Mouse (Mus musculus) bone marrow, adult 2 months (tissue): ENCODE data around the gene Nrn1l. TPM values are rescaled to one million over a fixed set of nuclear protein-coding genes. Genes with fewer than 3 reads are reported as not detected.
A peak's percentile ranks its signal among the peaks of the same experiment; 100 is the strongest.

Experiments used
- H3K27ac ChIP-seq: fragments of 200-500 bp; 2 replicates; pipeline ENCODE4 v1.5.1; 2012; ENCODE audit warnings: low read depth, mild to moderate bottlenecking, control low read depth, inconsistent platforms, low read length; ENCODE audit not compliant: control insufficient read depth, poor library complexity, insufficient read depth
- H3K4me1 ChIP-seq: fragments of 200-500 bp; 2 replicates; pipeline ENCODE4 v1.6.1; 2011; ENCODE audit warnings: low read length; ENCODE audit not compliant: control insufficient read depth, insufficient read depth
- H3K4me3 ChIP-seq: fragments of 200-500 bp; replicated peaks from 2 replicates; pipeline ENCODE3; 2011; ENCODE audit warnings: mild to moderate bottlenecking, low read depth, low read length, control low read depth; ENCODE audit not compliant: control insufficient read depth
- CTCF ChIP-seq: fragments of 200-500 bp; IDR thresholded peaks from 2 replicates; pipeline ENCODE4 v1.5.1; 2011; ENCODE audit warnings: low read length, control low read depth; ENCODE audit not compliant: control insufficient read depth, insufficient read depth
- POLR2A ChIP-seq: fragments of 200-500 bp; IDR thresholded peaks from 2 replicates; pipeline ENCODE4 v1.6.1; 2011; ENCODE audit warnings: low read depth, mild to moderate bottlenecking, control low read depth, low read length, borderline replicate concordance; ENCODE audit not compliant: control insufficient read depth
- WGBS: fragments of 180-500 bp; shearing (Covaris S2); methylation state at CpG from one replicate; pipeline ENCODE4 v1.1.7; 2018; 5-methylcytosine and 5-hydroxymethylcytosine counted together
- polyA plus RNA-seq: library from polyadenylated mRNA; stranded (reverse); fragments of >200 nt; gene quantifications from 2 replicates; pipeline ENCODE4 v1.2.4, GENCODE M21; 2011; ENCODE audit warnings: low replicate concordance; ENCODE audit not compliant: missing spikeins, insufficient read depth, insufficient read length

Nrn1l gene
- polyA plus RNA-seq, 1 experiment: 2.5 TPM

DNA sequence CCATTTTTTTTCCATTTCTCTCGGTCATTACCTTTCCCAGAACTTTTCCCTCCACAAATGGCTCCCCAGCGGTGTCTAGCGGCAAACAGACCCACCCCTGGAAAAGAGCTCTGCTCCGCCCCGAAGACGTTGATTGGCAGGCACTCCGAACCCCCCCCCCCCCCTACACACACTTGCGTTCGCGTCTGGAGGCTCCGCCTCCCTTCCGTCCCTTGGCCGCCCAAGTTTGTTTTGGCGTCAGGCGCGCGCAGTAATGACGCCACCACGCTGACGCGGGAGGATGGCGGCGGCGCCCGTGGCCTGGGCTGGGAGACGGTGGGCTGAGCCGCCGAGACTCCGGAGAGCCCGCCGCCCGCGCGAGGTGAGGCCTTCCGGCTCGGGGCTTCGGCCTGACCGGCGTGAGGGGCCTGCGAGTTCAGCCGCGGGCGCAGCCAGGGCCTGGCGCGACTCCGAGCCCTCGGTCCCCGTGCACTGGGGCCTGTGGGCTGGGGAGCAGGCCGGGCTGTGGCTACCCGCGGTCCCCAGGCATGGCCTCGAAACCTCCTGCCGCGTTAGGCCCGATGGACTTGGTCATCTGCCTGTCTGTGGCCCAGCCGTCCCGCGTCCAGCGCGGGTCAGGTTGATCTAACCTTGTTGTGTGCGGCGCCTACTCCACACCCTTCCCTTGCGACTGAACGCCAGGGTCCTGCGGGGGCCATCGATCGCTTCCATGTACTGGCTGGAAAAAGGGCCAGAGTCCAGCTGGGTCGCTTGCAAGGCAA, 7.0 kb downstream of the Nrn1l start, which contains the start of gene Pskh1:
TSS of gene Pskh1 (plus strand) at position 262 of the 761 bp plus-strand sequence.
- peaks cover 1% of the 10 kb centered on the region for H3K4me1 ChIP-seq
- WGBS: under 1% methylated on average over 67 of the region's 68 CpGs
- H3K4me3 ChIP-seq: peak within 1 kb of the TSS; percentile 96
- peak within 1 kb of the TSS; percentile 90 for H3K27ac ChIP-seq
- TF ChIP-seq CTCF (no peak), POLR2A (peak; percentile 80; the same call in 1 of the 2 replicates)

DNA sequence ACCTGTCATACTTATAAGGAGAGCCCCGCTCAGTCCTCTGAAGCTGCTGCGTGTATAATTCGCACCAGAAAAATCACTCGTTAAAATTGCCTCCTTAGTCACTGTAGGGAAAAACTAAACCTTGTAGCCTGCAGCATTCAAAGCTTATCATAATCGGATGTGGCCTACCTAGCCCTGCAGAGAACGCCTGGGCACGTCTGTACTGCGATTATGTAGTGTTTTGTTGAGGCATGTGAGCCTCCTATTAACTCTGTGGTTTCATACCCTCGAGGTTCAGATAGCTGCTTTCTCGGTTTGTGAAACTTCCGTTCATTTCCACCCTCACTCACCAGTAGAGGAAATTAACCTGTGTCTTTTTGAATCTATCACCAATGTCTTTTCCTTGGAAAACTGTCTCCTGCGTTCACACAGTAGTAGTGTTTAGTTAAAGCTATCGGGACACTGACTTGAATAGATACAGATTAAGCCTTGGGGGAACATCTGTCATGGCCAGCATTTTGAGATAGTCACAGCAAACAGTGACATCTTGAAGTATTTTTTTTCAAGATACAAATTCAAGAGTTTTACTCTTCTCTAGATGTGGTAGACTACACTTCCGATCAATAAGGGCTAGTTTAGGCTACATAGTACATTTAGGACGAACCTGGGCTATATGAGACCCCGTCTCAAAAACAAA, 7.7 kb downstream of the Nrn1l start:
- peak overlapping the region; percentile 96 for H3K4me3 ChIP-seq
- peaks cover 1% of the 10 kb centered on the region for H3K4me1 ChIP-seq
- H3K27ac ChIP-seq: peak overlapping the region; percentile 90
- TF ChIP-seq CTCF (no peak), POLR2A (no peak)
- WGBS: 18% methylated on average over 16 of the region's 16 CpGs

DNA sequence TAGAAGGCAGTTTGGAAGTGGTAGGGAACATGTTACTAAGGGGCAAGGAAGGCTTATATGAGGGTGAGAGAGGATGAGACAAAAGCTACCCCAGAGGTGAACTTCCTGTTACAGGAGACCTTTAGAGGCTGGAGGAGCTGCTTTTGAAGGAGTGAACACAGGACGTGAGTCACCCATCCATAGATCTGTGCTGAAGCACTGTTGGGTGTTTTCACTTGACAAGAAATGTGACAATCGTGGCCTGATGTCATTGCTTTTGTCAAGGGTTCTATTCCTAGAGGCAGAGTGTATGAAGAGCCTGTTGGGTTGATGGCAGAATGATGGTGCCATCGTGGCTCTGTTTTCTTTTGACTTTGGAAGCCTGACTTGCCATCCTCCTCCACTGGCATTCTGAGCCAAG, 26.0 kb downstream of the Nrn1l start:
- H3K27ac ChIP-seq: no peak overlapping the region
- 76% methylated on average over 3 of the region's 3 CpGs for whole genome bisulfite sequencing
- no peak overlapping the region for H3K4me3 ChIP-seq
- H3K4me1 ChIP-seq: no peaks in the 10 kb centered on the region; the same call in 1 of the 2 replicates
- TF ChIP-seq CTCF (no peak), POLR2A (no peak)

DNA sequence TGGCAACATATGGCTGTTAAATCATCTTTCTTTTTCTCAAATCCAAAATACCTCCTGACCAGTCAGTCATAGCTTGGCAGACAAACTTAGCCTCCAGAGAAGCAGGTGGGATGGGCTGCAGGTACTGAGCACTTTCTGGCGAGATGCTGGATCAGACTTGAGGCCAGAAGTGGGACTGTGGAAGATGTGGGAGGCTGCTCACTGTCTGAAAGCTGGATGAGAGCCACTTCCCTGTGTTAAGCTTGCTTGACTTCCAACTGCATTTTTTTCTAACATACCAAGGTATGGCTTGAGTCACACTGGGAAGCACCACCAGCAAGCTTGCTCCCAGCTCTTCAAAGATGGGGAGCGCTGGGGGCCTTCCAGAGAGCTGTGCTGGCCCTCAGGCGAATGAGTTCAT, 31.8 kb downstream of the Nrn1l start:
- Histone ChIP-seq H3K4me3 (no peak overlapping the region), H3K4me1 (no peaks in the 10 kb centered on the region), H3K27ac (no peak overlapping the region)
- TF ChIP-seq CTCF: no peak
- no peak for TF ChIP-seq POLR2A
- 84% methylated on average over 3 of the region's 3 CpGs for WGBS

DNA sequence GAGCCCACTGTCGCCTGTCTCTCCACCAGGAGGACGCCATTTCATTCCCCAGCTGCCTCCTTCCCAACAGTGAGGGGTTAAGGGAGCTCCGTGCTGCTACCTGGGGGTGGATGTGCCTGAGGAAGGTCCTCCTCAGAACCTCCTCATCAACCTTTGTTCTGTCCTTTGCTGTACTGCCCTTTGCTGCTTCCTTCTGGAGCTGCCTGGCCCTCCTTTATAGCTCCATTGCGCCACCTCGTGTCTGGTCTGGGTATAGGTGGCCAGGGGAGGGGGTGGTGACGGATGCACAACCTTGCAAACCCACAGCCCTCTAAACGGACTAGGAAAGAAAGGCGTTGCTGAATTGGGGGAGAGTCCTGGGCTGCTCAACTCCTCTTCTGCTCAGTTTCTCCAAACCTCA, 37.2 kb downstream of the Nrn1l start:
- no peak overlapping the region for H3K27ac ChIP-seq
- 30% methylated on average over 8 of the region's 8 CpGs for WGBS
- H3K4me1 ChIP-seq: no peaks in the 10 kb centered on the region; the same call in 1 of the 2 replicates
- H3K4me3 ChIP-seq: no peak overlapping the region
- TF ChIP-seq POLR2A: no peak
- peak; percentile 98 for TF ChIP-seq CTCF

DNA sequence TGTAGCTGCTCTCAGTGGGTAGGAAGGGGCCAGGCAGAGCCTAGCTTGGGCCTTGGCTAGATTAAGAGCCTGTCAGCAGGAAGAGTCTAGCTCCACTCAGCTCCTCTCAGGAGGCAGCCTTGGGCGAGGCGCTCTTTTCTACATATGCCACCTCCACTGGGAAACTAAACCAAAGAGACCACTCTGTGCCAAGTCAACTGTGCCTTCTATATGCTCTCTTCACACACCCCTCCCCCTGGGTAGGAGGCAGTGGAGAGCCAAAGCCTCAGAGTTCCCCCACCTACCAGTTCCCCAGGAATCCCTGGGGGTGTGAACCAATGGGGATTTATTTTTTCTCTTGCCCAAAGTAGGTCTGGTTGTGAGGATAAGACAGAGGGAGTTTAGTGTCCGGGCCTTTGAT, 37.9 kb downstream of the Nrn1l start:
- 92% methylated on average over 3 of the region's 3 CpGs for WGBS
- no peak overlapping the region for H3K4me3 ChIP-seq
- H3K4me1 ChIP-seq: no peaks in the 10 kb centered on the region; the same call in 1 of the 2 replicates
- no peak for TF ChIP-seq POLR2A
- no peak for TF ChIP-seq CTCF
- H3K27ac ChIP-seq: no peak overlapping the region

DNA sequence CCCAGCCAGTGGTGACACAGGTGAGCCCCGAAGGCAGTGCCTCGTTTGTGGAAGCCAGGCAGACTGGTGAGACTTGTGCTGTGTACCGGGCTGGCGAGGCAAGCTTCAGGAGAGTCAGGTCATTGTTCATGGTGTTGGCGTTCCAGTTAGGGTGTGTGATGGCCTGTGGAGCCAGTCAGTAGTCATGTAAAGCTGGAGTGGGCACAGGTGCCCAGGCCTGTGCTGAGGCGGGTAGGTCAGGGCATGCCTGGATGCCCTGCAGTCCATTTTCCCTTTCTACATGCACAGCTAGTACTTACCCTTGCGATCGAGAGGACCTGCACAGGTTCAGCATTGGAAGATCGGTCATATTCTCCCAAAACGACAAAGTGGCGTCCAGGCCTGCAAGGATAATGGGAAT, 39.2 kb downstream of the Nrn1l start:
- Histone ChIP-seq H3K4me1 (peaks cover 1% of the 10 kb centered on the region; the same call in 1 of the 2 replicates), H3K4me3 (no peak overlapping the region), H3K27ac (no peak overlapping the region)
- TF ChIP-seq CTCF: no peak
- no peak for TF ChIP-seq POLR2A
- WGBS: 90% methylated on average over 11 of the region's 11 CpGs

DNA sequence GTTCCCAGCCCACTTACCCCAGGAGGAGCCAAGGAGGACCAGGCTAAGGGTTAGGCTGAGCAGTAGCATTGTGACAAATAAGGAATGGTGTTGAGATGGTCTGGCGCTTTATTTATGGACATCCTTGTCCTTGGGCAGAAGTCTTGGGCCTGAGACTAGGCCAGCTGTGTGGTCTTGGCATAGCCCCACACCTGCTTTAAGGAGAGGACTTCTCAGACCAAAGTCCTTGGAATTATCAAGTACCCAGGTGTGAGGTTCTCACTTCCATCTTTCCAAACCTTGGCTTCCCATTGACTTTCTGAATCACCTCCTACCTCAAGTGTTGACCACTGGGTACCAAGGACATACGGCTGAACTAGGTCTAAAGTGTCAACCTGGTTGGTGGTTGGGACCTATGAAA, 40.4 kb downstream of the Nrn1l start, which contains the start of gene Ctrl:
TSS of gene Ctrl (minus strand) at position 101 of the 400 bp plus-strand sequence.
- TF ChIP-seq POLR2A: no peak
- TF ChIP-seq CTCF: no peak
- Histone ChIP-seq H3K4me3 (no peak within 1 kb of the TSS), H3K4me1 (peaks cover 1% of the 10 kb centered on the region; the same call in 1 of the 2 replicates), H3K27ac (no peak within 1 kb of the TSS)
- WGBS: 84% methylated on average over 2 of the region's 2 CpGs

DNA sequence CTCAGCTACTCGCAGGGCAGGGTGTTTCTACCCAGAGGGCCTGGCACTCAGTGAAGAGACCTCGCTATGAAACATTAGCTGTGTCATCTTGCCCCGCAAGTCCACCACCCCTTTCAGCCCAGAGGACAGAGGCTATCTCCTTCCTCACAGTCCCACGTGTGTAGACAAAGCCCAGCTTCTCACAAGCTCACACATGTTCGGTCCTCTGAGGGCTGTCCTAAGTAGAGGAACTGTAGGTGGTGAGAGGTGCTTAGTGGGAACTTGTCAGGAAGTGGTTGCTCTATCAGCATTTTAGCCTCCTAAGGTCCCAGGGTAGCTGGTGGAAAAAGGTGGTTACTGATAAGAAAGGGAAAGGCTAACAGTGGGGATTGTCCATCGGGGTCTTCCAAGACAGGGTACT, 41.7 kb downstream of the Nrn1l start:
- 26% methylated on average over 6 of the region's 6 CpGs for WGBS
- Histone ChIP-seq H3K4me3 (no peak overlapping the region), H3K27ac (no peak overlapping the region), H3K4me1 (peaks cover 1% of the 10 kb centered on the region; the same call in 1 of the 2 replicates)
- no peak for TF ChIP-seq POLR2A
- no peak for TF ChIP-seq CTCF
